Mouse (Mus musculus): ENCODE results near the gene Adam10. TPM values are rescaled to one million over a fixed set of nuclear protein-coding genes. Genes with fewer than 3 reads are reported as not detected.

The Adam10 gene
- polyA plus RNA-seq, 1 experiment: 36.8 TPM

DNA sequence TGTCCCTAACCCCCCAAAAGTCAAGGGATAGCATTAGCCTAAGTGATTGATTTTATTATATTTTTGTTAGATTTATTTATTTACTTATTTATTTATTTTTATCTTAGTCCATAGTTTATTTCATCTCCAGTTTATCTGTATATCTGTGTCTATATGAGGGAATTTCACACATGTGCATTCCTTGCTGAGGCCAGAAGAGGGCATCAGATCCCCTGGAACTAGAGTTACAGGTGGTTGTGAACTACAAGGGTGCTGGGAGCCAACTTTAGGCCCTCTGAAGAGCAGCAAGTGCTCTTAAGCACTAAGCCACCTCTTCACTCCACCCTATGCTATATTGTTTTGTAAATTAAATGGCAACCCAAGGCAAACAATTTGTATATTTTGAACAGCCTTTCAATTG is 10.7 kb upstream of the Adam10 start:
- no peaks in the 10 kb centered on the region; the same call in 1 of the 2 replicates for H3K4me1 ChIP-seq (ENCODE audit: control insufficient read depth, insufficient read depth, low read length)
- H3K4me3 ChIP-seq (replicated peaks; ENCODE audit: control insufficient read depth, low read depth, low read length): no peak overlapping the region
- H3K27ac ChIP-seq (ENCODE audit: control insufficient read depth, insufficient read depth, low read depth, low read length, poor library complexity): no peak overlapping the region
- no peak for TF ChIP-seq POLR2A (IDR thresholded peaks at IDR 0.05; ENCODE audit: borderline replicate concordance, control insufficient read depth, low read depth, low read length)
- 0 out of 2 replicates have a peak, but pooled peaks have one; percentile 22 for TF ChIP-seq CTCF (IDR thresholded peaks at IDR 0.05; ENCODE audit: control insufficient read depth, insufficient read depth, low read length)

DNA sequence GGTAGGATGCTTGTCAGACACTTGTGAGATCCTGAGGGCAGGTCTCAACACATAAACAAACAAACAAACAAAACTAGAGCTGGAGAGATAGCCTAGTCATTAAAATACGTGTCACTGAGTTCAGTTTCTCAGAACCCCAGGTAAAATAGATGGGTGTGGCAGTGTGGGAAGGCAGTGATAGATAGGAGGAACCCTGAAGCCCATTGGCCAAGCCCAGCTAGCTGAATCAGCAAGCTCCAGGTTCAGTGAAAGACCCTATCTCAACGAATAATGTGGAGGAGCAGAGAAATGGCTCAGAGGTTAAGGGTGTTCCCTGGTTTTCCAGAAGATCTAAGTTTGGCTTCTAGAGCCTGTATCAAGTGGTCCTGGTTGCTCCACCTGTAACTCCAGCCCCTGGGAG is 9.6 kb upstream of the Adam10 start:
- Histone ChIP-seq H3K4me1 (ENCODE audit: control insufficient read depth, insufficient read depth, low read length) (no peaks in the 10 kb centered on the region; the same call in 1 of the 2 replicates), H3K27ac (ENCODE audit: control insufficient read depth, insufficient read depth, low read depth, low read length, poor library complexity) (peak overlapping the region; percentile 40; the same call in 1 of the 2 replicates), H3K4me3 (replicated peaks; ENCODE audit: control insufficient read depth, low read depth, low read length) (no peak overlapping the region)
- TF ChIP-seq CTCF (IDR thresholded peaks at IDR 0.05; ENCODE audit: control insufficient read depth, insufficient read depth, low read length) (no peak), POLR2A (IDR thresholded peaks at IDR 0.05; ENCODE audit: borderline replicate concordance, control insufficient read depth, low read depth, low read length) (no peak)
- 53% methylated on average over 2 of the region's 2 CpGs for WGBS

DNA sequence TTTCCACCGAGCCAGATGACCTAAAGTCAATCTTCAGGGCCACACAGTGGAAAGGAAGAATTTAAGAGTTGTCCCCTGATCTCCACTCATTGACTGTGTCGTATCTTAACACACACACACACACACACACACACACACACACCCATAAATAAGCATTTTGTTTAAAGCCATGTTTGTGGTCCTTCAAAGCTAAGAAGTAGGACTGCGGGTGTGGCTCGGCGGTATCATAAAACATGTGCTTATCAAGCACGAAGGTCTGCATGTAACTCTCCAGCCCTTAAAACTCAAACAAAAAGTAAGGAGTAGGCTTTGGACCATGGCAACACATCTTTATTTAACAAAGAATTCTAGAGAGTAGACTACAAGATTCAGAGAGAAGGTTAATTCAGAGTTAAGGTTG is 8.4 kb upstream of the Adam10 start:
- TF ChIP-seq CTCF (IDR thresholded peaks at IDR 0.05; ENCODE audit: control insufficient read depth, insufficient read depth, low read length): no peak
- Histone ChIP-seq H3K4me3 (replicated peaks; ENCODE audit: control insufficient read depth, low read depth, low read length) (no peak overlapping the region), H3K27ac (ENCODE audit: control insufficient read depth, insufficient read depth, low read depth, low read length, poor library complexity) (peak overlapping the region; percentile 56; the same call in 1 of the 2 replicates), H3K4me1 (ENCODE audit: control insufficient read depth, insufficient read depth, low read length) (no peaks in the 10 kb centered on the region; the same call in 1 of the 2 replicates)
- 63% methylated on average over 6 of the region's 6 CpGs for WGBS

DNA sequence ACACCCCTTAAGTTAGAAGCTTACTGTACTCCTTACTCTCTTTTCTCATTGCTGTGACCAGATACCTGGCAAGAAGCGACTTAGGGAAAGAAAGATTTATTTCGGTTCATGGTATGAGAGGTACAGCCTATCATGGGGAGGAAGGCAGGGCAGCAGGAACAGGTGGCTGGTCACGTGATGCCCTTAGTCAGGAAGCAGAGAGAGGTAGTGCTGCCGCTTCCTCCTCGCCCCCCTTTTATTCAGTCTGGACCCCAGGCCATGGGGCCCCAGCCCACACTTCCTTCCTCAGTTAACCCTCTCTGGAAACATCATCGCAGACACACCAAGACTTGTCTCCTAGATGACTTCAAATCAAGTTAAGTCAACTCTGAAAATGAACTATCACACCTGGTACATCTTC is 7.5 kb upstream of the Adam10 start:
- no peak for TF ChIP-seq POLR2A (IDR thresholded peaks at IDR 0.05; ENCODE audit: borderline replicate concordance, control insufficient read depth, low read depth, low read length)
- no peak for TF ChIP-seq CTCF (IDR thresholded peaks at IDR 0.05; ENCODE audit: control insufficient read depth, insufficient read depth, low read length)
- WGBS: 9% methylated on average over 6 of the region's 6 CpGs
- no peak overlapping the region for H3K4me3 ChIP-seq (replicated peaks; ENCODE audit: control insufficient read depth, low read depth, low read length)

DNA sequence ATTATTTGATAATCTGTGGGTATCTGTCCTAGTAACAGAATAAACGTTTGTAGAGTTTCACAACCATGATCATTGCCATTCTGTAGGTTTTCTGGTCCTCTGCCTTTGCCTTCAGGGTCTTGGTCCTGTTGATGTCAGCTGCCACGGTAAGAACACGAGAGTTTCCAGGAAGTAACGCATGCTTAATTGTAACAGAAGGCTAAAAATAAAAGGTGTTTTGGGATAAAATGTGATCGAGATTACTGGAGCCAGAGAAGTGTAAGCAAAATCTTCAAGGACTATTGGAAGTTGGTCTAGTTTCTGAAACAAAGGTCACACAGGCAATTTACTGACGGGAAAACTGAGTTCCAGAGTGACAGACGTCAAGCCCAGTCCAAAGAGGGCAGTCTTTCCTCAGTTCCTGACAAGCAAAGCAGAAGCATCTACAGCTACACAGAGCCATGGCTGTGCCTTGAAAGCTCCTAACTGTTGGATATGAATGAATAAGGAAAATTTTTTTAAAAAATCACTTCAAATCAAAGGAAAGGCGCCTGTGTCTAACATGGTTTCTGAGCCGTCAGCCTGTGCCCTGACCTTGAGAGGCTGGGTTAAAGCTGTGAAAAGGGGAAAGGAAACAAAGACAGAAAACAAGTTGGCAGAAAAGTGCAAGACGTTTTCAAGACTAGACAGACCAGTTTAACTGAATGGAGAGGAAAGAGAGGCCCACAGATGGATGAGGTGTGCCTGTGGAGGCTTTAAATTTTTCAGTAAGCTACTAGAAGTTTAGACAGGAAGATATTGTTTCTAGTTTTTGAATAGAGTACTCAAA is 6.8 kb upstream of the Adam10 start:
- Histone ChIP-seq H3K27ac (ENCODE audit: control insufficient read depth, insufficient read depth, low read depth, low read length, poor library complexity) (peak overlapping the region; percentile 13; the same call in 1 of the 2 replicates), H3K4me3 (replicated peaks; ENCODE audit: control insufficient read depth, low read depth, low read length) (no peak overlapping the region), H3K4me1 (ENCODE audit: control insufficient read depth, insufficient read depth, low read length) (no peaks in the 10 kb centered on the region; the same call in 1 of the 2 replicates)
- 9% methylated on average over 10 of the region's 10 CpGs for WGBS
- TF ChIP-seq CTCF (IDR thresholded peaks at IDR 0.05; ENCODE audit: control insufficient read depth, insufficient read depth, low read length) (peak; percentile 37; the same call in 1 of the 2 replicates), POLR2A (IDR thresholded peaks at IDR 0.05; ENCODE audit: borderline replicate concordance, control insufficient read depth, low read depth, low read length) (no peak)

More for the DNA sequence above, 7.5 kb upstream of the Adam10 start:
- Histone ChIP-seq H3K27ac (ENCODE audit: control insufficient read depth, insufficient read depth, low read depth, low read length, poor library complexity) (peak overlapping the region; percentile 25), H3K4me1 (ENCODE audit: control insufficient read depth, insufficient read depth, low read length) (no peaks in the 10 kb centered on the region; the same call in 1 of the 2 replicates)

DNA sequence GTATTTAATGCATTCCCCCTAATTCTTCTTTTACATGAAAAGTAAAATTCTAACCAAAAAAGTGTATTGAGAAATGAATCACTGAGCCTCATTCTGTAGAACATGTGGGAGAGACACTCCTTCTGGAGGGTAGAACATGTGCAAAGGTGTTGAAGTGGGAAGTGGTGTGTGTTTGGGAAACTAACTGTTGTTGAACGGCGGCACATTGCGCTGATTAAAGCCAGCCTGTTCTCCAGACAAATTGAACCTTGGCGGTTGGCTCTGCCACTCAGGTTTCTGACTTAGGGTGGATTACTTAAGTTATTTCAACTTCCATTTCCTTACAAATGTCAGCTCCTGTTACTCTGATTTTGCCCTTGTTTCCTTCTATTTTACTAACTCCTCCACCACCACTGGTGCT is 5.1 kb upstream of the Adam10 start:
- no peaks in the 10 kb centered on the region; the same call in 1 of the 2 replicates for H3K4me1 ChIP-seq (ENCODE audit: control insufficient read depth, insufficient read depth, low read length)
- no peak overlapping the region for H3K27ac ChIP-seq (ENCODE audit: control insufficient read depth, insufficient read depth, low read depth, low read length, poor library complexity)
- no peak overlapping the region for H3K4me3 ChIP-seq (replicated peaks; ENCODE audit: control insufficient read depth, low read depth, low read length)
- WGBS: 64% methylated on average over 4 of the region's 4 CpGs
- no peak for TF ChIP-seq POLR2A (IDR thresholded peaks at IDR 0.05; ENCODE audit: borderline replicate concordance, control insufficient read depth, low read depth, low read length)
- no peak for TF ChIP-seq CTCF (IDR thresholded peaks at IDR 0.05; ENCODE audit: control insufficient read depth, insufficient read depth, low read length)

DNA sequence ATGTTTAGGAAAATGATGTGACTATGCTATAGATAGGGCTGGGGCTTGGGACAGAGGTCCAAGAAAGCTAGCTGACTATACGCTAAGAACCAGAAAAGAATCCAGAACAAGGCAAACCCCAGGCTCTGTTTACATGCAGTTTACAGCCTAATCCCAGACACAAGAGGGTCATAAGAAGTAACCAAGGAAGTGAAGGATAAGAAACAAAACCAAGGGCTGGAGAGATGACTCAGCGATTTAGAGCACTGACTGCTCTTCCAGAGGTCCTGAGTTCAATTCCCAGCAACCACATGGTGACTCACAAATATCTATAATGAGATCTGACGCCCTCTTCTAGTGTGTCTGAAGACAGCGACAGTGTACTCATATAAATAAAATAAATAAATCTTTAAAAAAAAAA is 3.7 kb upstream of the Adam10 start:
- Histone ChIP-seq H3K4me3 (replicated peaks; ENCODE audit: control insufficient read depth, low read depth, low read length) (no peak overlapping the region), H3K27ac (ENCODE audit: control insufficient read depth, insufficient read depth, low read depth, low read length, poor library complexity) (no peak overlapping the region), H3K4me1 (ENCODE audit: control insufficient read depth, insufficient read depth, low read length) (no peaks in the 10 kb centered on the region; the same call in 1 of the 2 replicates)
- 76% methylated on average over 4 of the region's 4 CpGs for WGBS
- TF ChIP-seq POLR2A (IDR thresholded peaks at IDR 0.05; ENCODE audit: borderline replicate concordance, control insufficient read depth, low read depth, low read length): no peak
- TF ChIP-seq CTCF (IDR thresholded peaks at IDR 0.05; ENCODE audit: control insufficient read depth, insufficient read depth, low read length): no peak

DNA sequence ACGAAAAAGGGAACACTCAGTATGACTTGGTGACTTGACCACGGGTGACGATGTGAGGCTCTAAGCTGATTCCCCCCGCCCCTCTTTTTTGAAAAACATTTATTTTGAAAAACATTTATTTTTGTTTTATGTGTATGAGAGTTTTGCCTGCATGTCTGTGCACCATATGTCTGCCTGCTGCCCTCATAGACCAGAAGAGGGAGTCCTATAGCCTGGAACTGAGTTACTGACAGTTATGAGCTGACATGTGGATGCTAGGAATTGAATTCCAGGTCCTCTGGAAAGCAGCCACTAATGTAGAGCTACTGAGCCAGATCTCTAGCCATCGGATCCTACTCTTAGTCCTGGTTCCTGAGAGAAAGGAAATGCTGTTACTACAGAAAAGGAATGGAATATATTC is 2.8 kb upstream of the Adam10 start:
- no peak overlapping the region for H3K27ac ChIP-seq (ENCODE audit: control insufficient read depth, insufficient read depth, low read depth, low read length, poor library complexity)
- H3K4me3 ChIP-seq (replicated peaks; ENCODE audit: control insufficient read depth, low read depth, low read length): no peak overlapping the region
- WGBS: 70% methylated on average over 5 of the region's 5 CpGs
- TF ChIP-seq POLR2A (IDR thresholded peaks at IDR 0.05; ENCODE audit: borderline replicate concordance, control insufficient read depth, low read depth, low read length): no peak
- TF ChIP-seq CTCF (IDR thresholded peaks at IDR 0.05; ENCODE audit: control insufficient read depth, insufficient read depth, low read length): no peak
- no peaks in the 10 kb centered on the region; the same call in 1 of the 2 replicates for H3K4me1 ChIP-seq (ENCODE audit: control insufficient read depth, insufficient read depth, low read length)

Data from bone marrow, adult 2 months (tissue).